8 mouse cellular contexts compared by ENCODE assay signal in the genomic region with DNA sequence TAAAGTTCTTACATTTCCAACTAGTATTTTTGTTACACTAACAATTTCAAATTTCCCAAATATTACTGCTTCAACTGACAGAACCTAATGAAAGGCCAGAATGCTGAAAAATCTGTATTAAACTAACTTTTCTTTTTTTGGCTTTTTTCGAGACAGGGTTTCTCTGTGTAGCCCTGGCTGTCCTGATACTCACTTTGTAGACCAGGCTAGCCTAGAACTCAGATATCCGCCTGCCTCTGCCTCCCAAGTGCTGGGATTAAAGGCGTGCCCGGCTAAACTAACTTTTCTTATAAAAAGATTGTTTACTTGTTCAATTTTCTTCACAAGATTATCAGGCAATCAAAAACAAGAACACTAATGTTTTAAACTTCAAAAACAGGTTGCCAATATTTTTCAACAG. TPM values are rescaled to one million over a fixed set of nuclear protein-coding genes. Genes with fewer than 3 reads are reported as not detected.
DNase-seq lines count a peak whose midpoint lies in the region; ATAC-seq and TF ChIP-seq lines count a peak whose summit lies in the region.

No protein-coding gene starts in this region.

- H3K4me1 ChIP-seq in heart, embryonic 14.5 days (ENCODE audit: control insufficient read depth in 2 of 2, insufficient read depth in 2 of 2, low read length in 2 of 2): peaks cover 8 to 43% of the 10 kb centered on the region in 2 experiments
- peaks cover 41% of the 10 kb centered on the region for H3K4me1 ChIP-seq in bone marrow macrophage, adult 2 months (ENCODE audit: control insufficient read depth, insufficient read depth, low read length)
- H3K4me1 ChIP-seq in hindbrain, embryonic 14.5 days (replicated peaks; ENCODE audit: control insufficient read depth, insufficient read depth, low read length): peaks cover 30% of the 10 kb centered on the region
- H3K4me1 ChIP-seq in midbrain, embryonic 14.5 days (ENCODE audit: control insufficient read depth, insufficient read depth, low read length): peaks cover 24% of the 10 kb centered on the region

- ATAC-seq in heart, embryonic 14.5 days (ENCODE audit: insufficient number of reproducible peaks, insufficient read depth, low FRiP score, low read depth): no peak
- no peak for ATAC-seq in hindbrain, embryonic 14.5 days (ENCODE audit: low FRiP score)
- ATAC-seq in midbrain, embryonic 14.5 days (ENCODE audit: low FRiP score, low TSS enrichment): no peak

- no peak for TF ChIP-seq POLR2A in bone marrow macrophage, adult 2 months (IDR thresholded peaks at IDR 0.05; ENCODE audit: borderline replicate concordance, low read depth, low read length)

- DNase-seq in heart, adult 18-20 months: no peak
- no peak for DNase-seq in hindbrain, embryonic 14.5 days (ENCODE audit: low spot score)
- no peak for DNase-seq in midbrain, embryonic 14.5 days
- no peak for DNase-seq in layer of hippocampus, adult 9-11 months
- no peak for DNase-seq in frontal cortex, postnatal 14 days (ENCODE audit: low spot score in 2 of 2)
- no peak for DNase-seq in urinary bladder, postnatal 25 days (ENCODE audit: low spot score)

- H3K4me3 ChIP-seq in heart, embryonic 14.5 days (ENCODE audit: control insufficient read depth in 1 of 2, insufficient read depth in 1 of 2, low read depth in 1 of 2, low read length in 2 of 2): peak overlapping the region; percentile 98 to 100
- peak overlapping the region; percentile 97 for H3K4me3 ChIP-seq in bone marrow macrophage, adult 2 months (ENCODE audit: insufficient read depth, low read length)
- H3K4me3 ChIP-seq in hindbrain, embryonic 14.5 days (replicated peaks; ENCODE audit: low read length): peak overlapping the region; percentile 80
- H3K4me3 ChIP-seq in midbrain, embryonic 14.5 days (replicated peaks; ENCODE audit: low read depth, low read length): peak overlapping the region; percentile 97

- peak overlapping the region; percentile 70 for H3K4me2 ChIP-seq in heart, embryonic 14.5 days (ENCODE audit: low read length)
- peak overlapping the region; percentile 81 for H3K4me2 ChIP-seq in hindbrain, embryonic 14.5 days (replicated peaks)
- peak overlapping the region; percentile 80 for H3K4me2 ChIP-seq in midbrain, embryonic 14.5 days (ENCODE audit: low read length)

- peak overlapping the region; percentile 98 to 100; a peak in 3 of 4 replicates for H3K27ac ChIP-seq in heart, embryonic 14.5 days (replicated peaks in 1 of 2; ENCODE audit: control insufficient read depth in 1 of 2, insufficient read depth in 1 of 2, low read depth in 2 of 2, low read length in 2 of 2)
- H3K27ac ChIP-seq in bone marrow macrophage, adult 2 months (ENCODE audit: insufficient read depth, low read depth, low read length): peak overlapping the region; percentile 86; the same call in 1 of the 2 replicates
- H3K27ac ChIP-seq in hindbrain, embryonic 14.5 days: no peak overlapping the region
- no peak overlapping the region for H3K27ac ChIP-seq in midbrain, embryonic 14.5 days (replicated peaks; ENCODE audit: low read depth, low read length)

- H3K36me3 ChIP-seq in heart, embryonic 14.5 days (ENCODE audit: control insufficient read depth, insufficient read depth, low read length): no peaks in the 10 kb centered on the region
- H3K36me3 ChIP-seq in hindbrain, embryonic 14.5 days (replicated peaks; ENCODE audit: control insufficient read depth, insufficient read depth): no peaks in the 10 kb centered on the region
- no peaks in the 10 kb centered on the region for H3K36me3 ChIP-seq in midbrain, embryonic 14.5 days (ENCODE audit: control insufficient read depth, insufficient read depth, low read length)

- no peaks in the 10 kb centered on the region for H3K9me3 ChIP-seq in heart, embryonic 14.5 days (ENCODE audit: control insufficient read depth, low read length)
- no peaks in the 10 kb centered on the region for H3K9me3 ChIP-seq in hindbrain, embryonic 14.5 days (ENCODE audit: control insufficient read depth, low read length)
- no peaks in the 10 kb centered on the region for H3K9me3 ChIP-seq in midbrain, embryonic 14.5 days (ENCODE audit: control insufficient read depth, low read length)

- no peaks in the 10 kb centered on the region for H3K27me3 ChIP-seq in heart, embryonic 14.5 days (ENCODE audit: control insufficient read depth, insufficient read depth, low read length)
- no peaks in the 10 kb centered on the region for H3K27me3 ChIP-seq in hindbrain, embryonic 14.5 days (ENCODE audit: control insufficient read depth, insufficient read depth, low read length)
- H3K27me3 ChIP-seq in midbrain, embryonic 14.5 days (ENCODE audit: control insufficient read depth, insufficient read depth, low read length): no peaks in the 10 kb centered on the region

- WGBS in heart, embryonic 14.5 days: 30% methylated on average over 4 of the region's 4 CpGs
- 48% methylated on average over 4 of the region's 4 CpGs for WGBS in hindbrain, embryonic 14.5 days
- 50% methylated on average over 4 of the region's 4 CpGs for WGBS in midbrain, embryonic 14.5 days

- peak overlapping the region; percentile 92 for H3K9ac ChIP-seq in heart, embryonic 14.5 days (ENCODE audit: low read length)
- peak overlapping the region; percentile 74; the same call in 1 of the 2 replicates for H3K9ac ChIP-seq in hindbrain, embryonic 14.5 days
- peak overlapping the region; percentile 97; the same call in 1 of the 2 replicates for H3K9ac ChIP-seq in midbrain, embryonic 14.5 days (replicated peaks; ENCODE audit: low read length)

- TF ChIP-seq CTCF in bone marrow macrophage, adult 2 months (IDR thresholded peaks at IDR 0.05; ENCODE audit: low read depth, low read length): no peak

RNA-seq across cellular contexts. Expression of a gene that starts 31.5 kb away (rescaled TPM):
- polyA plus RNA-seq in heart, embryonic 14.5 days (2014; fragmentation: Nextera tagmentation; extraction: Ambion mirVana): 0.27 and 0.80 TPM in 2 replicates
- not detected for total RNA-seq in heart, adult 18-20 months (2021)
- polyA plus RNA-seq in bone marrow macrophage, adult 2 months (2012; ENCODE audit: insufficient read depth, insufficient read length, missing spikeins): not detected in 2 replicates
- 2.9 and 3.4 TPM in 2 replicates for polyA plus RNA-seq in hindbrain, embryonic 14.5 days (2014; fragmentation: Nextera tagmentation; extraction: Ambion mirVana)
- polyA plus RNA-seq in midbrain, embryonic 14.5 days (2014; fragmentation: Nextera tagmentation; extraction: Ambion mirVana): 2.6 and 3.1 TPM in 2 replicates

RNA-seq across cellular contexts. Expression of a gene that starts 31.6 kb away (rescaled TPM):
- 3.3 and 3.6 TPM in 2 replicates for polyA plus RNA-seq in heart, embryonic 14.5 days (2014; fragmentation: Nextera tagmentation; extraction: Ambion mirVana)
- total RNA-seq in heart, adult 18-20 months (2021): 1 to 10 TPM; 4.2 to 6.5 TPM
- 10.8 and 11.0 TPM in 2 replicates for polyA plus RNA-seq in bone marrow macrophage, adult 2 months (2012; ENCODE audit: insufficient read depth, insufficient read length, missing spikeins)
- polyA plus RNA-seq in hindbrain, embryonic 14.5 days (2014; fragmentation: Nextera tagmentation; extraction: Ambion mirVana): 6.8 and 9.4 TPM in 2 replicates
- polyA plus RNA-seq in midbrain, embryonic 14.5 days (2014; fragmentation: Nextera tagmentation; extraction: Ambion mirVana): 6.8 and 7.4 TPM in 2 replicates

Comparison
In these comparisons a context has a peak if more than half of its experiments do, and no peak if none do; other contexts are left out.
1. H3K27ac ChIP-seq: peak in heart, embryonic 14.5 days (2 of 2) and bone marrow macrophage, adult 2 months (single experiment); none in hindbrain, embryonic 14.5 days (single experiment) and midbrain, embryonic 14.5 days (single experiment).
2. Peak in every context shown above with its lines, with median percentiles within 50 percentile points of each other: H3K4me2 ChIP-seq, H3K4me3 ChIP-seq and H3K9ac ChIP-seq.